Mouse (Mus musculus) urinary bladder, postnatal 14 days (tissue): ENCODE data around the gene Tex14.

Source experiments
- DNase-seq: peaks from one replicate; pipeline ENCODE4 v3.0.0; 2021; ENCODE audit warnings: low spot score

The Tex14 gene

DNA sequence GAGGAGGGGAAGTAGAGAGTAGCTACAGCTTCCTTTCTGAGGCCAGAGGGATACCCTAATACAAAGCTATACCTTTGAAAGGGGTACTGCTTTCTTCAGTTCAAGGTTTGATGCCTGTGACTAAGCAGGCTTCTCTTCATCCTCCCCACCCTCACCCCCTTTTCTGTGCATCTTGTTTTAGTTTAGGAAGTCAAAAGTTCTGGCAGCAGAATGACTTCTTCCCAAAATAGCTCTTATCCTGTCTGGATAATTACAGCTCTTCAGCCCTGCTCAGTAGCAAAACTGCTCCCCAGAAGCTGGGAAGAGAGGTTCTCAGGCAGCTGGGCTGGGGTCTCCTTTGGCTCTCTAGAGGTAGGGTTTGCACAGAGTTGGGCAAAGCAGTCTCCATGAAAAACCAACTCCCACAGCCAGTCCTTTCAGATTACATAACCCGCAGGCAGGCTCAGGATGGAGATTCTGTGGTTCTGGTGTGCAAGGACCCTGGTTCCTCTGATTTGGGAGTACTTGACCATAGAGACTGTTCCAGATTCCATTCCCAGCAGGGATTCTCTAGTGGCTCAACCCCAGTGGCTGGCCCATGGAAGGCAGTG, 166.6 kb downstream of the Tex14 start:
- DNase-seq = no peak

DNA sequence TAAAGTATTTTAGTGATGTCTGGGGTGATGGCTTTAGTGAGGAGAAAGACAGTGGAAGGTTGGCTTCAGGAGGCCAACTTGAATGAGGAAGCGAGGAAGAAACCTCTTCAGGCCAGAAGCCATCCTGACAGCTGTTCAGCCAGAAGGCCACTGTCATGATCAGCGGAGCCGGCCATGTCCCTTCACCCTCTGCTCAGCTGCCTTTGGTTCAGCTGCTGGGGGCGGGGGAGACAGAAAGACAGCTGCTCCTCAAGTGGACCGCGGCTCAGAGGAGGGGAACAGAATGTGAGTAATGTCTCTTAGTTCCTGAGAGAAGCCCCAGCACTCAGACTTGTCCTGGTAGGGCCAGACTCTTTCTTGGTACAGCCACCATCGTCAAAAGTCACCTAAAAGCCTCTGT, 168.9 kb downstream of the Tex14 start:
- no peak for DNase-seq

DNA sequence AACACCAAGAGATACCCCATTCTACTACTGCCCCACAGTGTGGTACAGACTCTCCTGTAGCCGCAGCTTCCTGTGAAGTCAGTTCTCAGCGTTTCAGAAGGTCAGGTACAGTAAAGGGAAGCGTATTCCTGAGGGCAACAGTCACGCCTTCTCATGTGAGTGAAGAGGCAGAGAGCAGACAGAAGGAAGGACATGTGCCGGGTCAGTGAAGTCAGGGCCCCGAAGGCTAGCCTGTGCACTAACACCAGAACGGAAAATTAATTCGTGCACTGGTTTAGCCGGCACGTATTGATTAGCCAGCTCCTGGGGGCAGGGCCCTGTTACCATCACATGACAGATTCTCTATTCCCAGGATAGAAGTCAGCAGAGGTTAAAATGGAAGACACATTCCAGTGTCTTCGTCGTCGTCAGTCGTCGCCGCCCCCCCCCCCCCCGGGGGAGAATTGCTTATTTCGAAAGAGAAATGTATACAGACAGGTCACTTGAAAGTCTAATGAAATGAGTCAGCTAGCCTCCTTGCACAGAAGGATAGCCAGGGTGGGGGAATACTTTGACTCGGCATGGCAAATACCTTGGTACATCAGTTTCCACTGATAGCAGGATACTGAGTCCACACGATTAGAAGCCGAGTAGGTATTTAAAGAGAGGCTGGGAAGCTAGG, 169.8 kb downstream of the Tex14 start:
- DNase-seq = no peak

DNA sequence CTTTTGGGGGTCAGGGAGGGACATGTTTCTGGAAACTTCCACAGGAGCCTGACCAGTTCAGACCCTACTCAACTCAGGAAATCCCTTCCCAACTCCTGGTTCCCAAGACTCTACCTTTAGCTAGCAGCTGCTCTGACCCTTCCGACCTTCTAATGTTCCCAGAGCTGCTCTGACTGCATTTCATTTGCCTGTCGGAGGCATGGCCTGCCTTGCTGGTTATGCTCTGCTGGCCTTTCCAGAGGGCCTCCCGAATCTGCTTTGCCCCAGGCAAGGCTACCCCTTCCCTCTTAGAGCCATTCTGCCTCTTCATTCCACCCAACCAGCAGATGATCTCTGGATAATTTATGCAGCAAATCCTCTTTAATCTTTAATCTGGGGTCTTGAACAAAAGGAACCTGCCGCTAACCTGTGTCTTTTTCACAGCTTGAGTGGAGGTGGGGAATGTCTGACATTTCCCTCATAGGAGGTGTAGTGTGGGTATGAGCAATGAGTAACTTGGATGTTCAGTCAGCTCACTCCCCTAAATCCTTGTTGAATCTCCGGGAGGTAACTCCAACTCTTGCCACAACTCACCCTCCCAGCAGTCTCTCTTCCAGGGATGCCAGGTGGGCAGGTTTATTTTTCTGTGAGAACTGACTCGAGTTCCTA, 172.9 kb downstream of the Tex14 start:
- DNase-seq = no peak

DNA sequence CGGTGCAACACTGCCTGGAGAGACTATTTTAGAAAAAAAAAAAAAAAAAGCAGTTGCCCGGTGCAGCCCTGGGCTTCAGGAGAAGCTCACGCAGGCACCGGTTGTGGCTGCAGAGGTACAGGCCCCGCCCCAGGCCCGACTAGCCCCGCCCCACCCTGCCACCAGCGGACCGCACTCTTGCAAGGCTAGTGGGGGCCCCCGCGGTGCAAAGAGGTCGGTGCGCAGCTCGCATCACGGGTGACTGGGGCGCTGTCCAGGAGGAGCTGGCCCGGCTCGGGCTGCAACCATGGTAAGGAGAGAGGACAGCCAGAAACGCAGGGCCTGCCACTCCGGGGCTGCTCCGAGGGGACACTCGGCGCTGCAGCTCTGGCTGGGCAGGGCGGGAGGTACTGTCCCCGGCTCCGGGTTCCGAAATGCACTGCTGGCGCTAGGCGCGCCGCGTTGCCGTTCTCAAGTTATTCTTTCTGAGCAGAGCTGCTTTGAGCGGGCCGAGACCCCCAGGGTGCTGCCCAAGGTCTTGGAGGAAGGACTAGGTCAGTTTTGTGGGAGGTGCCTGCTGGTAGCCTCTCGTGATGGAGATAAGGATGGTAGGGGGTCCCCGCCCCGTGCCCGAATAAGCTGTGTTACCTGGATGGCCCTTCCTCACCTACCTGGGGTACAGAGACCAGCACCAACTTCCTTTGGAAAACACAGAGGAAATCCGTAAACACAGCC, 173.5 kb downstream of the Tex14 start:
- peak; percentile 57 for DNase-seq

DNA sequence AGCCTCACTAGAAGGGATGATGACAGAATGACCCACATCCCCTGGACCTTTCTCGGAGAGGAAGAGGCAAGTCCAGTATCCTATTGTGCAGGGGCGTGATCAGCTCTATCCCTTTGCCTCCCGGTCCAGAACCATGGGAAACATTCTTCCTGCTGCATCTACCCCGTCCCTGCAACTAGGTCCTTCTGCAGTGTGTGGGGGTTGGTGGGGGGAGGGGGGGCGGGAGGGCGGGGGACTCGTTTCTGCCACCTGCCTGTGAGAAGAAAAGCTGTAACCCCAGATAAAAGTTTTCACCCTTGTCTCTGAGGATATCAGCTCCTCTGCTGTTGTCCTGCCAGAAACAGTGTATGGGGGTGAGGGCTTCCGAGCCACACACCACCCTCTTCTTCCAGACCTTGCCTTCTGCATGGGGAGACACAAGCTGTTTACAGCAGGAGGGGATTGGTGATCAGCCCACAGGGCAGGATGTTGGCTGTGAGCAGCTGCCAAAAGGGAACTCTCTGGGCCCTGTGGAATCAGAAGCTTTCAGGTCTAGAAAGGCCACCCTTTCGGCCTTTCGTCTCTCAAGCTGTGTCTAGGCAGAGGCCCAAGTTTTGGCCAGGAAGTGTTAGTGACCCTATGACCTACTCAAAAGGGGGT, 174.2 kb downstream of the Tex14 start:
- no peak for DNase-seq

DNA sequence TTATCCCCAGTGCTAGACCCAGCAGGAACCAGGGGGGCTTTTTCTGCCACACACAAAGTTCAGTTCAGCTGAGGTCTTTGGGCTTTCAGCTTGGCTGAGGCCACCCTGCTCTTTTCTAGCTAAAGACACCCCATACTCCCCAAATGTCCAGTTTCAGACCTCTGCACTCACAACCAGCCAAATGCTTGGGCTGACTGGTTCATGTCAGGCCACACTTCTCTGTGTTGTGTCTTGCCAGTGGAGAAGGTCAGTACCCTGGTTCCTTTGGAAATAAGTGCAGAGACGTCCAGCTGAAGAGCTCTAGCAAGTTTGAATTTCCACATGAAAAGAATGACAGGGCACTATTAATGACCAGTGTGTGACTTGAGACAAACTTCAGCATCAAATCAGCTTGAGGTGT, 174.8 kb downstream of the Tex14 start:
- no peak for DNase-seq

DNA sequence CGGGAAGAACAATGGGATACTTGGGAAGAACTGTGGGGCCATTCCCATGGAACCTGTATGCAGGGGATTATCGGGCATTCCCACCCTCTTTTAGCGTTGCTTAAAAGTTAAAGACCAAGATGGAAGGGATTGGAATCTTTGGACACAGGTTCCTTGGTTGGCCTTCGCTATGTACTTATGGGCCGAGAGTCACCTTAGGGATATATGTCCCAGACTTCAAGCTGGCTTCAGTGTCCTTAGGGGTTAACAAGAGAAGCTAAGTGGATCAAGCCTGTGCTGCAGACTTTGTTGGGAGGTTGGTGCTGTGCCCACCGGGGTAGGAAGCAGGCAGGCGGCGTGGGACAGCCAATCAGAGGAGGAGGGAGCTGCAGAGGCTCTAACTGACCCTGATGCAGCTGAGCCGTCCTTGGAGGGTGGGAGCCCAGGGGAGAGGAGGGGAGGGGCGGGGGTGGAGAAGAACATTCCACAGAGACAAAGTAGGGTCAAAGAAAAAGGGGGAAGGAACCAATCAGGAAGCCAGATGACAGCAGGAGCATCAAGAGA, 175.7 kb downstream of the Tex14 start:
- no peak for DNase-seq

DNA sequence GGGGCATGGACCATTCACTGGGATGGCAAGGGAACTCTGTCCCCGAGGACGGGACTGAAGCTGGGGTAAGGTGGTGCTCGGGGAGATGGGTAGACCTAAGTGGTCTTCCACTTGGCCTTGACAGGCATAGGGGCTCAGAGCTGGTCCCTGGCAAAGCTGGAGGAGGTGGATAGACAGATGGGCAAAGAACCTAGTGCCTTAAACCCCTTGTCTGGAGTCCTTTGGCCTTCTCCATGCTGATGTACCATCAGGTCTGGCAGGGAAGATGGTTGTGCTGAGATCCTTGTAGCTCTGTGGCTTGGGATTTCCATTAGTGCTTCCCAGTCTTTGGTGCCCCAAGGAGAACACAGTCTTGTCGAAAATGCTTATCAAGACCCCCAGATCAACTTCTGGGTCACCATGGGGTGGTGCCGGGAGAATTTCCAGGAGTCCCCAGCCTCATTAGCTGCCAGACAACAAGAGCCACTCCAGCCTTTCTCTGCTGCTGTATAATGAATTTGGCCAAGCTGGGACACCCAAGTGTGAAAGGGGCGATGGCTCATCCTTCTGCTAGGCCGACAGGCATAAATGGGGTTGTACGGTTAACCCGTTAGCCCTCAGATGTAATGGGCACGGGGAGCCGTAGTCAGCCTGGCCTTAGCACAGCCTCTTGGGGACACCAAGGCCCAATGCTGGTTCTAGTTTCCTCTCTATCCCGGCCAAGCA, 176.4 kb downstream of the Tex14 start:
- no peak for DNase-seq

DNA sequence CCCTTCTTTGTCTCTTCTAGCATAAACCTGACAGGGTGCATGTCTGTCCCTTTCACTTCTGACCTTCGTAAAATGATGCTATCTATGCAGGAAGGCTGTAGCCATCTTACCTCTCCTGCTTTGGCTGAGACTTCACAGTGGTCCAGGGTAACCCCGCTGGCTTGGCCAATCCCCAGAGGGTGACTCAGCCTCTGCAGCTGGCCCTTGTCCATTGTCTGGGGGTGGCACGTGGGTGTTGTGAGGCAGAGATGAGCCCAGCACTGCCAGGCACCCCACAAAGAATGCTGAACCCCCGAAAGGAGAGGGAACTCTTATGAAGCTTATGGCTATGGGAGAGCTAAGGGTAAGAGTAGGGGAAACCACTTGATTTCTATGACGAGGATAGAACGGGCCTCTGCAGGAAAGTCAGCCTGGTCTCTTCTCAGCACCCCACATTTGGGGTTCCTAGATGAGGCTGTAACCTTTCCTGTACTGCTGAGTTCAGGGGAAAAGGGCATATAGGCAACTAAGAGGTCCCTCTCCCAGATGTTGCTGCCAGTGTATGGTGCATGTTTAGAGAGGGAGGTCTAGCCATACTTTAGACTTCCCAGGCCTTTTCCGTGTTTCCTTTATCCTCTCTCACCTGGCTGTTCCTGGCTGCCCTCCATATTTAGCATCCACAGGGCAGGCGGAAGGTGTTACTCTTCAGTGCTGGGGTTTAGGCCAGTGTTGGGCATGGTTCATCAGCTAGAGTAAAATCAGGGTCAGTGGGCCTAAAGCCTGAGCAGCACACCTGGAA, 177.3 kb downstream of the Tex14 start:
- no peak for DNase-seq

DNA sequence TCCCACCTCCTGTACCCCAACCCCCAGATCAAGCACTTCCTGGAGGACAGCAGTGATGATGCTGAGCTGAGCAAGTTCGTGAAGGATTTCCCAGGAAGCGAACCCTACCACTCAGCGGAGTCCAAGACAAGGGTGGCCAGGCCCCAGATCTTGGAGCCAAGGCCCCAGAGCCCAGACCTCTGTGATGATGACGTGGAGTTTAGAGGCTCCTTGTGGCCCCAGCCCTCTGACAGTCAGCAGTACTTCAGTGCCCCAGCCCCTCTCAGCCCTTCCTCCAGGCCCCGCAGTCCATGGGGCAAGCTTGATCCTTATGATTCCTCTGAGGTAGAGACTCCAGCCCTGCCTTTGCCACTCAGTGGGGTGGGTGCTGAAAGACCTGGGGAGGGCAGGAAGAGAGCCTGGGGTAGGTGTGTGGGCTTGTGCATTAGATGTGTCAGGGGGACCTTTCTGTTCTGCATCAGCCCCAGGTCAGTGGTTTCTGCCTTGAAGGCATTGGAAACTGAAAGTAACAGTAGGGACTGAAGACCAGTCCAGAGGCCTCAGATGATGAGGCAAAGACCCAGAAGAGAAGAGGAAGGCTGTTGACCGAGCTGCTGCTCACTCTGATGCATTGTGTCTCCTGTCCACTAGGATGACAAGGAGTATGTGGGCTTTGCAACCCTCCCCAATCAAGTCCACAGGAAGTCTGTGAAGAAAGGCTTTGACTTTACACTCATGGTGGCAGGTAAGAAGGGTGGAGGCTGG, 178.6 kb downstream of the Tex14 start:
- DNase-seq = no peak

DNA sequence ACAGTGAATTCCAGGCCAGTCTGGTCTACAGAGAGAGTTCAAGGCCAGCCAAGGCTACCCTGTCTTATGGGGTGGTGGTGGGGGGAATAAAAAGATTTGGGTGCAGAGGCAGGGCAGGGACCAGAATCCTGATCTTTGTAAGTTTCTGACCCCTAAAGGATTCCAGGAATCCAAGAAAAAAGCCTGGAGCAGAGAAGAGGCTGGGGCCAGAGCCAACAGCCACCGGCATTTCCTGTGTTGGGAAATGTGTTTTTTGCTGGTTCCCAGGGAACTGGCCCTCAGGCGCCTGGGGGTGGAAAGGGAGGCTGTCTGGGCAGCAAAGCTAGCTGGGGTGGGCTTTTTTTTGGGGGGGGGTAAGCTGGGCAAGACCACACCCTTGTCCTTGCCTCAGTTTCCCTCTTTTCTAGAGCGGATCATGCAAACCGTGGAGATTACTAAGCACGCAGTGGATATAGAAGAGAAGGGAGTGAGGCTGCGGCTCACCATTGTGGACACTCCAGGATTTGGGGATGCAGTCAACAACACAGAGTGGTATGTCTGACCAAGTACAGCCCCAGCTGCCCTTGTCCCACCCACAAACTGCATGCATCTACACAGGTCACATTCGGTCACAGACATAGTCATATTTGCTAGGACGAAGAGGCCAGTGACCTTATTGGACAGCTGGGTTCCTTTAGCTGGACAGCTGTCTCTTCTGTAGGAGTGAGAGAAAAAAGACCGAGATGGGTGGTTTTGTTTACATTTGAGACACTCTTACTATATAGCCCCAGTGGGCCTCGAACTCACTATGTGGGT, 180.0 kb downstream of the Tex14 start:
- peak; percentile 32 for DNase-seq

DNA sequence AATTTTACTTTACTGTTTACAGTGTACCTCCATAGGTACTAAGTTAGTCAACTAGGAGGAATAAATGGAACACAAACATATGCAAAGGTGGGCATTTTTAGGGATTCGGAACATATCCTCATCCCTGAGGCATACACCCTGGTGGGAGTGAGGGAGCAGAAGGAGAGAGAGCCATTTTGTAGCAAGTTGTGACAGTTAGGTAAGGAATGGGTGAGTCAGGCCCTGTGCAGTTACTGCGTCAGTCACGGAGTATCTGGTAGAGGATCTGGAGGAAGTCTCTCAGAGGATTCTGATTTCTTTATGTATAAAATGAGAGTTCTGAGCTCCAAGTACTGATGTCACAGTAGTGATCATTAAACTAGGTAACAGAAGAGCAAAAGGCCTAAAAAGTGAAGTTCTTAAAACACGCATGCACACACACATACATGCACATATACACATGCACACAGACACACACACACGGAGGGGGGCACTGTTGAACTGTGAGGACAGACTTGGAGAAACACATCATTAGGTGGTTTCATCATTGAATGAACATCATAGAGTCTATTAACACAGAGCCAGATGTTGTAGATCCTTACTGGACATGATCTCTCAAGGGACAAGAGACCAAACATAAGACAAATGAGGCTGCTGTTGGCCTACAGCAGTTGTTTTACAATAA, 182.5 kb downstream of the Tex14 start:
- no peak for DNase-seq

DNA sequence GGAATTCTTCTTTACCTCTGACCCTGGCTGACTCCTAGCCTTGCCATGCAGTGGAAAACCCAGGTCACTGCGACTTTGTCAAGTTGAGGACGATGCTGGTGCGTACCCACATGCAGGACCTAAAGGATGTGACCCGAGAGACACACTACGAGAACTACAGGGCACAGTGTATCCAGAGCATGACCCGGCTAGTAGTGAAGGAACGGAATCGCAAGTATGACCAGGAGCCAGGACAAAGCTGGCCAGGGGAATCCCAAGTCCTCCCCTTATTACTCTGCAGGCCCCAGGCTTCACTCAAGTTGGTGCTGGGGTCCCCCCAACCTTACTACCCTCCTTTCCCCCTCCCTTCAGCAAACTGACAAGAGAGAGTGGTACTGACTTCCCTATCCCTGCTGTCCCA, 184.7 kb downstream of the Tex14 start:
- DNase-seq = no peak

DNA sequence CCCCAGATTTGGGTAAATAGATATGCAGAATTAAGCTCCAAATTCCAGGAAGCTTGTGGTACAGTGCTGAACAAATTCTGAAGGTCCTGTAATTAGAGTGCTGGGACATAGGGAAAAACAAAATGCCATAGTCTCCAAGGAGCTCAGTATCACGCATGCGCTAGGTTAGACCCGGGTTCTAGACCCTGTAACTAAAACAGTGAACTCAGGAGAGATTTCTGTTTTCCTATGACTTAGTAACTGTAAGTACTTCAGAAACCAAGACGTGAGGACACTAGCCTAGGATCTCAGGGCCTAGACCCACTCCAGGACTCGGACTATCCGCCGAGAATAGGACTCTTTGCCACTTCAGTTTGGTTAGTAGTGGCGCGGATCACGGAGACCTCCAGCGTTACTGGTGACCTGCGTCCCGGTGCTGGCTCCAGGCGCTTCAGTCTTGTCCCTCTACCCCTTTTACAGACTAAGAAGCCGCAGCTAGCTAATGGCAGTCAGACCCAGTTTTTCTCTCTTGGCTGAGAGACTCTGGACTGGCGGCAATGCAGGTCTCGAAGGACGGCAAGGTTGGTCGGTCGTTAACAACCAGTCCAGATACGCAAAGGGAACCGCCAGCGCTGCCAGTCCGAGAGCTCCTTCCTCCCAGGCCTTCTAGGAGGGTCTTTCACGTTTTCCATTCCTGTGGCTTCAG, 186.1 kb downstream of the Tex14 start:
- DNase-seq = peak; percentile 20

DNA sequence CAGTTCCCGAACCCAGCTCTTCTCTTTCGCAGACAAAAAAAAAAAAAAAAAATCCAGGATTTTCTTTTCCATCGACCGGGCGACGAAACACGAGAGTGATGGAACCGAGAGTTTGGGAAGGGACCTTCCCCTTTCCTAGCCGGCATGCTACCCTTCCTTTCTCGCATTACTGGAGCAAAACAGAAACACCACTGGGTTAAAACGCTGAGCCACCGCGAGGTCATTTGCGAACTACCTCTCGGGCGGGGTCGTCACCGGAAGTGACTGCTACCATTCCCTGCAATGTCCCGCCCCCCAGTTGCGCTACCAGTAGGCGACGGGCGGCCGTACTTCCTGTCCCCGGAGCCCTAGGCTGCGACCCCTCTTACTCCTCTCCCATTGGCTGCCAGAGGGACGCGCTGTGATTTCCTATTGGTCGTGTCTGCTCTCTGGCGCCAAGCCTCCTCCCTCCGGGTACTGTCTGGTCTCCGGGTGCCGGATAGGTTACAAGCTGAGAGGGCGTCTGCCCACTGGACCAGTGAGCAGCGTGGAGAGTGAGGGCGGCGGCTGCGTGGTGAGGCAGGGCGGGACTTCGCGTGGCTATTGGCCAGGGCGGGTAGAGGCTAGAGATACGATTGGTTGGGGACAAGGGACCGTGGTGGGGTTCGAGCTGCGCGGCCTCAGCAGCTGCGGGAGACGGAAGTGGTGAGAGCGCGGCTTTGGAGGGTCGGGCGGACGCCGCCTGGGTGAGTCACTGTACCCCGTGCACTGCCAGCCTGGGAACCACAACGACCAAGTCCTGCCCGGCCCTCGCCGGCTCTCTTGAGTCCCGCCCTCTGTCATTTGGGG, 186.9 kb downstream of the Tex14 start, which contains the start of gene Mtmr4:
Mtmr4 (plus strand) TSS at position 637 of the 828 bp plus-strand sequence.
- DNase-seq = peak; percentile 99

DNA sequence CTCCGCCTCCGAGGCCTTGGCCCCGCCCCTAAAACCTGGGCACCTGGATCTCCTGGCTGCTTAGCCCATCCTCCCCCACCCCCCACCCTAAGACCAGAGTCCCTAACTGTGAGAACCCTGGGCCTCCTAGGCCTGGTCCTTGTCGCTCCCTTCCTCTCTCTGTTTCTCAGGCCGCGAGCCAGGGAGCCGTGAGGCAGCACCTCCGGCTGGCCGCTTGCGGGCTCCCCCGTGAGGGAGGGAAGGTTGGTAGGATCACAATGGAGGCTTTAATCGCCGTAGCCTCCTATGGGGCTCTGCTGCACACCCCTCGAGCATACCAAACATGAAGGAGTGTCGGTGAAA, 187.5 kb downstream of the Tex14 start:
- no peak for DNase-seq
